21 mouse cellular contexts compared by ENCODE assay signal in the genomic region with DNA sequence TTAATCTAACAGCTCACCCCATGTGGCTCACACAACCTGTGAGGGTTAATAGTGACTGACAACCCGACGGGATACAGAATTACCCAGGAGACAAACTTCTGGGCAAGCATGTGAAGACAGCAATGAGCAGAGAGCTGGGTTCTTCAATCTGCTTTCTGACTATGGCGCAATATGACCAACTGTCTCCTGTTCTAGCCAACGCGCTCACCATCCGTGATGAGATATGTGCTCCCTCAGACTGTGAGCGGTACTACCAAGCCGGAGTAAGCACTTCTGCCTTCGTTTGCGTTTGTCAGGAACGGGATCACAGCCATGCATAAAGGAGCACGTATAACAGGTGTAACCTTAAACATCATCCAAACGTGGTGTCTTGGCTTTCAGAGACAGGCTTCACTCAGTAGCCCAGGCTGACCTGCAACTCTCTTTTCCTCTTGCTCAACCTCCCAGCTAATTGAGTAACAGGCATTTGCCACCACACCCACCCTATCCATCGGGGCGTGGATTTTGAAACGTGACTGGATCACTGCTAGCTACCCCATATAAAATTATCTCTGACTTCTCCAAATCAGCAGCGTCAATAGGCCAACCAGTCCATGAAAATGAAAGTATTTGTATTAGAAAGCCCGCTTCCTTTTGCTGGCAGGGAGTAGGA. TPM values are rescaled to one million over a fixed set of nuclear protein-coding genes. Genes with fewer than 3 reads are reported as not detected.
DNase-seq lines count a peak whose midpoint lies in the region; ATAC-seq lines count a peak whose summit lies in the region.
"Had no signal": no experiment of that assay in that cellular context is flagged by ENCODE, and none has a peak within 500 bp of the region (broad histone marks: within the 10 kb centered on the region; RNA-seq: fewer than 3 reads in every experiment).

No protein-coding gene starts in this region.

- H3K36me3 ChIP-seq in liver, embryonic 15.5 days (replicated peaks) = no peaks in the 10 kb centered on the region
- H3K36me3 ChIP-seq in liver, embryonic 11.5 days (ENCODE audit: control insufficient read depth, insufficient read depth, low read length) = no peaks in the 10 kb centered on the region
- no peaks in the 10 kb centered on the region for H3K36me3 ChIP-seq in intestine, embryonic 15.5 days
- H3K36me3 ChIP-seq: embryonic facial prominence, embryonic 15.5 days; forebrain, embryonic 10.5 days; heart, embryonic 10.5 days; hindbrain, embryonic 12.5 days; midbrain, embryonic 15.5 days had no signal

- H3K27ac ChIP-seq in liver, embryonic 15.5 days (replicated peaks) = no peak overlapping the region
- no peak overlapping the region for H3K27ac ChIP-seq in liver, embryonic 11.5 days (ENCODE audit: low read depth, low read length)
- H3K27ac ChIP-seq in intestine, embryonic 15.5 days = no peak overlapping the region
- H3K27ac ChIP-seq: embryonic facial prominence, embryonic 15.5 days; forebrain, embryonic 10.5 days; heart, embryonic 10.5 days; hindbrain, embryonic 12.5 days; layer of hippocampus, adult 2 months; midbrain, embryonic 15.5 days had no signal

- peaks cover 65% of the 10 kb centered on the region for H3K4me1 ChIP-seq in liver, embryonic 15.5 days (replicated peaks)
- H3K4me1 ChIP-seq in liver, embryonic 11.5 days (replicated peaks; ENCODE audit: control insufficient read depth, insufficient read depth, low read length) = peaks cover 22% of the 10 kb centered on the region
- 0 out of 2 replicates have a peak, but pooled peaks cover 2% of the 10 kb centered on the region for H3K4me1 ChIP-seq in intestine, embryonic 15.5 days (replicated peaks)
- H3K4me1 ChIP-seq: embryonic facial prominence, embryonic 15.5 days had no signal

- H3K27me3 ChIP-seq in liver, embryonic 15.5 days = no peaks in the 10 kb centered on the region
- H3K27me3 ChIP-seq in liver, embryonic 11.5 days (replicated peaks; ENCODE audit: control insufficient read depth, insufficient read depth, low read length) = no peaks in the 10 kb centered on the region
- no peaks in the 10 kb centered on the region for H3K27me3 ChIP-seq in intestine, embryonic 15.5 days (replicated peaks)
- H3K27me3 ChIP-seq: embryonic facial prominence, embryonic 15.5 days; hindbrain, embryonic 12.5 days; midbrain, embryonic 15.5 days; Patski had no signal

- H3K9me3 ChIP-seq in liver, embryonic 15.5 days (replicated peaks) = no peaks in the 10 kb centered on the region
- no peaks in the 10 kb centered on the region for H3K9me3 ChIP-seq in liver, embryonic 11.5 days (ENCODE audit: control insufficient read depth, low read length)
- no peaks in the 10 kb centered on the region for H3K9me3 ChIP-seq in intestine, embryonic 15.5 days
- H3K9me3 ChIP-seq: embryonic facial prominence, embryonic 15.5 days; forebrain, embryonic 10.5 days; heart, embryonic 10.5 days; hindbrain, embryonic 12.5 days; midbrain, embryonic 15.5 days had no signal

- DNase-seq in liver, embryonic 11.5 days (ENCODE audit: low spot score) = no peak
- peak; percentile 53 for DNase-seq in R1 (ENCODE audit: low read depth, low spot score)
- DNase-seq in monocyte, adult 2 months (ENCODE audit: low read depth in 1 of 2, low spot score in 2 of 2) = peak; percentile 47 to 63
- no peak for DNase-seq in heart, adult 9 months (ENCODE audit: low spot score in 2 of 2)
- no peak for DNase-seq in frontal cortex, postnatal 10 days (ENCODE audit: low spot score in 2 of 2)
- DNase-seq: adrenal gland, postnatal 36 days; cerebellum, adult 9-11 months; embryo, embryonic 11 days; gastrocnemius, postnatal 25 days; heart, postnatal 10 days; thymus, postnatal 25 days had no signal

- H3K9ac ChIP-seq in liver, embryonic 15.5 days = no peak overlapping the region
- H3K9ac ChIP-seq in liver, embryonic 11.5 days (ENCODE audit: low read depth, low read length) = no peak overlapping the region
- H3K9ac ChIP-seq in intestine, embryonic 15.5 days = no peak overlapping the region
- H3K9ac ChIP-seq: embryonic facial prominence, embryonic 15.5 days; hindbrain, embryonic 12.5 days; midbrain, embryonic 15.5 days had no signal

- 0 out of 2 replicates have a peak, but pooled peaks have one; percentile 7 for ATAC-seq in liver, embryonic 15.5 days (ENCODE audit: insufficient read depth)
- ATAC-seq in liver, embryonic 11.5 days (replicated peaks; ENCODE audit: low FRiP score) = no peak
- ATAC-seq in intestine, embryonic 15.5 days = peak; percentile 16
- ATAC-seq: inflammation-experienced regulatory T-cells, adult 6 months; midbrain, embryonic 15.5 days; Patski had no signal

- 64% methylated on average over 18 of the region's 18 CpGs for WGBS in liver, embryonic 15.5 days (ENCODE audit: insufficient replicate concordance)
- 86% methylated on average over 18 of the region's 18 CpGs for WGBS in liver, embryonic 11.5 days
- WGBS in intestine, embryonic 15.5 days = 81% methylated on average over 18 of the region's 18 CpGs

- no peak overlapping the region for H3K4me2 ChIP-seq in liver, embryonic 15.5 days
- no peak overlapping the region for H3K4me2 ChIP-seq in liver, embryonic 11.5 days
- no peak overlapping the region for H3K4me2 ChIP-seq in intestine, embryonic 15.5 days (replicated peaks)
- H3K4me2 ChIP-seq: embryonic facial prominence, embryonic 15.5 days; hindbrain, embryonic 12.5 days; midbrain, embryonic 15.5 days had no signal

- H3K4me3 ChIP-seq in liver, embryonic 15.5 days (replicated peaks) = no peak overlapping the region
- H3K4me3 ChIP-seq in liver, embryonic 11.5 days (ENCODE audit: low read depth, low read length) = no peak overlapping the region
- H3K4me3 ChIP-seq in intestine, embryonic 15.5 days (replicated peaks) = no peak overlapping the region
- H3K4me3 ChIP-seq: embryonic facial prominence, embryonic 15.5 days; forebrain, embryonic 10.5 days; heart, embryonic 10.5 days; hindbrain, embryonic 12.5 days; layer of hippocampus, adult 2 months; midbrain, embryonic 15.5 days had no signal

RNA-seq across cellular contexts. Expression of gene Abcc4, which starts 43.3 kb away (rescaled TPM):
- 1.8 and 1.9 TPM in 2 replicates for polyA plus RNA-seq in liver, embryonic 15.5 days (2015; fragmentation: Nextera tagmentation; extraction: Ambion mirVana)
- 4.5 and 5.8 TPM in 2 replicates for polyA plus RNA-seq in liver, embryonic 11.5 days (2014; fragmentation: Nextera tagmentation; extraction: Ambion mirVana)
- 2.2 and 2.3 TPM in 2 replicates for polyA plus RNA-seq in intestine, embryonic 15.5 days (2015; fragmentation: Nextera tagmentation; extraction: Ambion mirVana)

Comparison
In these comparisons a context has a peak if more than half of its experiments do, and no peak if none do; other contexts are left out.
1. DNase-seq: peak in R1 (single experiment) and monocyte, adult 2 months (2 of 2); none in liver, embryonic 11.5 days (single experiment), heart, adult 9 months (0 of 2) and frontal cortex, postnatal 10 days (0 of 2).